Mouse (Mus musculus) embryonic stem cell, embryonic (primary cell): ENCODE data around the gene Tmem144.

Experiments used
- CTCF ChIA-PET, 4 experiments: fragments of 300-600 bp in 2 of 4; fragments of 350-600 bp in 2 of 4; sonication (Branson Sonifier 250); formaldehyde crosslinking; loops; one replicate each; lab custom pipeline; 2022; ENCODE audit warnings: inconsistent platforms in 2 of 4; lab: Charles Lee
- POLR2A ChIA-PET, 4 experiments: fragments of 300-600 bp in 2 of 4; fragments of 350-600 bp in 2 of 4; sonication (Branson Sonifier 250); formaldehyde crosslinking; loops; one replicate each; lab custom pipeline; 2022; ENCODE audit warnings: antibody characterized with exemption in 4 of 4, inconsistent platforms in 1 of 4; lab: Charles Lee

Gene Tmem144

GRCm38 (mm10) chr3:79875471-79875870, 22.9 kb upstream of the Tmem144 start:
- CTCF ChIA-PET, result no interaction called here

GRCm38 (mm10) chr3:79867121-79867709, 14.6 kb upstream of the Tmem144 start:
- CTCF ChIA-PET, result no interaction called here
- POLR2A ChIA-PET, result no interaction called here

More at GRCm38 (mm10) chr3:79875471-79875870, 22.9 kb upstream of the Tmem144 start:
- POLR2A ChIA-PET, result no interaction called here

GRCm38 (mm10) chr3:79866526-79866925, 14.0 kb upstream of the Tmem144 start:
- ChIA-PET CTCF (no interaction called here), POLR2A (no interaction called here)

- POLR2A ChIA-PET, result no interaction called here
These were observed 13.5 kb upstream of the Tmem144 start for GRCm38 (mm10) chr3:79866089-79866488.

GRCm38 (mm10) chr3:79864824-79865223, 12.3 kb upstream of the Tmem144 start:
- POLR2A ChIA-PET, result no interaction called here
- CTCF ChIA-PET, result no interaction called here

More at GRCm38 (mm10) chr3:79866089-79866488, 13.5 kb upstream of the Tmem144 start:
- CTCF ChIA-PET, result no interaction called here

- ChIA-PET CTCF (no interaction called here), POLR2A (no interaction called here)
These were observed 5.6 kb upstream of the Tmem144 start for GRCm38 (mm10) chr3:79858221-79858620.

GRCm38 (mm10) chr3:79857780-79858179, 5.2 kb upstream of the Tmem144 start:
- ChIA-PET CTCF (no interaction called here), POLR2A (interaction anchor here in 1 of 4 experiments (1.1 kb wide), 1 partner anchor 169 kb away, joined by 3 read pairs; no protein-coding TSS in a partner anchor)

GRCm38 (mm10) chr3:79852108-79852507, 465 bp downstream of the Tmem144 start:
- CTCF ChIA-PET, result interaction anchor here in 1 of 4 experiments (1.1 to 2.4 kb wide), 2 partner anchors 10 to 33 kb away, joined by 3 to 10 read pairs; no protein-coding TSS in a partner anchor
- POLR2A ChIA-PET, result interaction anchor here in 2 of 4 experiments (0.7 to 4.7 kb wide), 3 partner anchors 9 to 960 kb away, joined by 3 to 25 read pairs (median 8); no protein-coding TSS in a partner anchor

- POLR2A ChIA-PET, result interaction anchor here in 3 of 4 experiments (1.4 to 4.7 kb wide), 3 partner anchors 8 kb away, joined by 6 to 25 read pairs (median 8); no protein-coding TSS in a partner anchor
- CTCF ChIA-PET, result interaction anchor here in 1 of 4 experiments (0.6 kb wide), 1 partner anchor 434 kb away, joined by 7 read pairs; no protein-coding TSS in a partner anchor
These were observed 1.9 kb downstream of the Tmem144 start for GRCm38 (mm10) chr3:79850656-79851055.

GRCm38 (mm10) chr3:79849621-79850020, 3.0 kb downstream of the Tmem144 start:
- ChIA-PET CTCF (no interaction called here), POLR2A (no interaction called here)

GRCm38 (mm10) chr3:79848841-79849240, 3.7 kb downstream of the Tmem144 start:
- POLR2A ChIA-PET, result no interaction called here
- CTCF ChIA-PET, result no interaction called here

GRCm38 (mm10) chr3:79846633-79847032, 5.9 kb downstream of the Tmem144 start:
- ChIA-PET POLR2A (no interaction called here), CTCF (no interaction called here)

GRCm38 (mm10) chr3:79843999-79844398, 8.6 kb downstream of the Tmem144 start:
- CTCF ChIA-PET, result interaction anchor here (0.6 to 1.9 kb wide), 9 partner anchors 11 to 171 kb away, joined by 3 to 11 read pairs (median 3); partner anchors contain the start of gene Fam198b (in 1 of the 4)
- POLR2A ChIA-PET, result interaction anchor here in 3 of 4 experiments (0.7 to 2.1 kb wide), 5 partner anchors 7 to 215 kb away, joined by 3 to 25 read pairs (median 6); partner anchors contain the start of genes 4930579G24Rik (in 1 of the 3), Etfdh (in 1 of the 3) and Tmem144 (in 1 of the 3)

GRCm38 (mm10) chr3:79842616-79843016, 10.0 kb downstream of the Tmem144 start:
- POLR2A ChIA-PET, result interaction anchor here (0.5 to 2.7 kb wide), 28 partner anchors 8 to 1383 kb away, joined by 3 to 25 read pairs (median 4); partner anchors contain the start of genes 4930579G24Rik (in 2 of the 4), Etfdh (in 2 of the 4), Fam198b (in 2 of the 4) and Tmem144 (in 2 of the 4)
- CTCF ChIA-PET, result interaction anchor here (0.6 to 2.0 kb wide), 13 partner anchors 10 to 894 kb away, joined by 3 to 11 read pairs (median 4); partner anchors contain the start of genes Fam198b (in 1 of the 4) and Tmem144 (in 1 of the 4)

GRCm38 (mm10) chr3:79842165-79842564, 10.4 kb downstream of the Tmem144 start:
- POLR2A ChIA-PET, result interaction anchor here (0.5 to 2.7 kb wide), 21 partner anchors 9 to 1384 kb away, joined by 3 to 25 read pairs (median 6); partner anchors contain the start of genes 4930579G24Rik (in 2 of the 4), Etfdh (in 2 of the 4), Tmem144 (in 2 of the 4) and Fam198b (in 1 of the 4)
- CTCF ChIA-PET, result interaction anchor here in 3 of 4 experiments (0.8 to 2.0 kb wide), 8 partner anchors 9 to 168 kb away, joined by 3 to 11 read pairs (median 6); partner anchors contain the start of genes Fam198b (in 1 of the 3) and Tmem144 (in 1 of the 3)

GRCm38 (mm10) chr3:79841475-79841874, 11.1 kb downstream of the Tmem144 start:
- ChIA-PET POLR2A (interaction anchor here in 3 of 4 experiments (0.8 to 2.7 kb wide), 8 partner anchors 8 to 213 kb away, joined by 3 to 11 read pairs (median 6); partner anchors contain the start of genes 4930579G24Rik (in 1 of the 3), Etfdh (in 1 of the 3) and Fam198b (in 1 of the 3)), CTCF (interaction anchor here in 2 of 4 experiments (1.3 to 2.0 kb wide), 3 partner anchors 11 to 28 kb away, joined by 3 to 10 read pairs (median 6); partner anchors contain the start of gene Tmem144 (in 1 of the 2))

GRCm38 (mm10) chr3:79838751-79839150, 13.8 kb downstream of the Tmem144 start:
- ChIA-PET POLR2A (no interaction called here), CTCF (interaction anchor here in 2 of 4 experiments (0.6 to 0.9 kb wide), 2 partner anchors 9 to 380 kb away, joined by 3 to 6 read pairs; no protein-coding TSS in a partner anchor)

- ChIA-PET CTCF (interaction anchor here in 2 of 4 experiments (0.7 to 1.6 kb wide), 2 partner anchors 9 to 15 kb away, joined by 3 to 6 read pairs; no protein-coding TSS in a partner anchor), POLR2A (no interaction called here)
These were observed 23.3 kb downstream of the Tmem144 start for GRCm38 (mm10) chr3:79829289-79829688.
